Comparison of ENCODE assay signal across 8 mouse cellular contexts in the genomic region with DNA sequence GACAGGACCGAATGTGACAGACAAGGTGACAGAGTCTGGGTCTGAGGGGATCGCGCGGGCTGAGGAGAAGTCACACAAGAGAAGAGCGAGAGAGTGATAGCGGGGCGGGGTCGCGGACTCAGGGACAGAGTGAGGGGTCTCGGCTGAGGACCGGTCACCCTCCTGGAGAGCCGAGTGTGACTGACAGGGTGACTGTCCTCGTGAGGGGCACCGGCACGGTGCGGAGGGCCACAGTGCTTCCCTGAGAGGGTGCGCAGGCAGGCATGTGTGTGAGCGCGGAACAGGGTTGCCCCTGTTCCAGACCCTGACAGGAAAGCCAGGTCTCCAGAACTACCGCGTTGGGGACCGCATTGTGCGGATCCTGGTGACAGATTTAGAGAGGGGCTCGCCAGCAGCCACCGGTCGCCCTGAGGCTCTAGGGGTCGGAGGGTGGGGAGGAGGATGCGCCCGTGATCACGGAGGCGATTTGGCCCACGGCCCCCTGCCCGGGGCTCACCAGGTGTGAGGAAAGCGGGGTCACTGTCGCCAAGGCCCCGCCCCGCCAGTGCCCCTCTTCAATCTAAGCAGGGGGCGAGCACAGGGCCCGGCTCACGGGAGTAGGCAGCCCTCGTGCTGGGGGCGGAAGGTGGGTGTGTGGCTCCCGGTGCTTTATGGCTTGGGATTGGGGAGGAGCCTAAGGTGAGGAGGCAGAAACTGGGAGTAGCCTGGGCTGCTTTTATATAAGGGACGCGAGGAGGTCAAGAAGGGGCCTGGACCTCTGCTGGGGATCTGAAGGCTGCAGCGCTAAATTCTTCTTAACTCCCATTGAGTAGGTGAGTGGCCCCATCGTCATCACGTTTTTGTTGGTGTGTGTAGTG. TPM values are rescaled to one million over a fixed set of nuclear protein-coding genes. Genes with fewer than 3 reads are reported as not detected.
DNase-seq lines count a peak whose midpoint lies in the region; ATAC-seq and TF ChIP-seq lines count a peak whose summit lies in the region.

No protein-coding gene starts in this region.

- no peak for TF ChIP-seq POLR2A in liver, adult 2 months (IDR thresholded peaks at IDR 0.05; ENCODE audit: extremely low read depth, insufficient read depth, low read length)

- peaks cover 4% of the 10 kb centered on the region; the same call in 1 of the 2 replicates for H3K9me3 ChIP-seq in midbrain, embryonic 13.5 days
- H3K9me3 ChIP-seq in stomach, embryonic 16.5 days (replicated peaks; ENCODE audit: control insufficient read depth, low read length) = peaks cover 5% of the 10 kb centered on the region; the same call in 1 of the 2 replicates

- ATAC-seq in granulocyte monocyte progenitor cell, adult 5-6 weeks (replicated peaks; ENCODE audit: poor library complexity, severe bottlenecking) = peak; percentile 69
- ATAC-seq in midbrain, embryonic 13.5 days = peak; percentile 81
- peak; percentile 75; the same call in 1 of the 2 replicates for ATAC-seq in stomach, embryonic 16.5 days (ENCODE audit: insufficient read depth, low FRiP score)

- no peaks in the 10 kb centered on the region for H3K79me2 ChIP-seq in liver, adult 2 months (ENCODE audit: control insufficient read depth, insufficient read depth, low read length)

- H3K36me3 ChIP-seq in liver, adult 2 months (ENCODE audit: control insufficient read depth, insufficient read depth, low read length) = no peaks in the 10 kb centered on the region
- H3K36me3 ChIP-seq in midbrain, embryonic 13.5 days = no peaks in the 10 kb centered on the region
- no peaks in the 10 kb centered on the region for H3K36me3 ChIP-seq in stomach, embryonic 16.5 days (ENCODE audit: control insufficient read depth, insufficient read depth, low read length)

- H3K9ac ChIP-seq in liver, adult 2 months (ENCODE audit: low read depth, low read length) = peak overlapping the region; percentile 85
- peak overlapping the region; percentile 66 for H3K9ac ChIP-seq in midbrain, embryonic 13.5 days (replicated peaks)
- H3K9ac ChIP-seq in stomach, embryonic 16.5 days (ENCODE audit: low read length) = peak overlapping the region; percentile 86

- no peaks in the 10 kb centered on the region for H3K27me3 ChIP-seq in liver, adult 2 months (ENCODE audit: control insufficient read depth, insufficient read depth, low read length)
- peaks cover 37% of the 10 kb centered on the region for H3K27me3 ChIP-seq in midbrain, embryonic 13.5 days
- peaks cover 4% of the 10 kb centered on the region for H3K27me3 ChIP-seq in stomach, embryonic 16.5 days (ENCODE audit: control insufficient read depth, insufficient read depth, low read length)

- peak overlapping the region; percentile 68 for H3K4me3 ChIP-seq in liver, adult 2 months (ENCODE audit: insufficient read depth, low read depth, low read length)
- H3K4me3 ChIP-seq in midbrain, embryonic 13.5 days (replicated peaks) = peak overlapping the region; percentile 61
- peak overlapping the region; percentile 69 for H3K4me3 ChIP-seq in stomach, embryonic 16.5 days (replicated peaks; ENCODE audit: low read length)

- H3K4me2 ChIP-seq in midbrain, embryonic 13.5 days (replicated peaks) = peak overlapping the region; percentile 99
- peak overlapping the region; percentile 95 for H3K4me2 ChIP-seq in stomach, embryonic 16.5 days (ENCODE audit: low read depth, low read length)

- H3K27ac ChIP-seq in liver, adult 2 months (replicated peaks; ENCODE audit: insufficient read depth, low read depth, low read length) = no peak overlapping the region
- H3K27ac ChIP-seq in midbrain, embryonic 13.5 days = no peak overlapping the region
- peak overlapping the region; percentile 60 for H3K27ac ChIP-seq in stomach, embryonic 16.5 days (ENCODE audit: low read length)

- DNase-seq in adrenal gland, adult (ENCODE audit: inconsistent age in 2 of 2, low spot score in 1 of 2) = peak; percentile 17 to 65
- no peak for DNase-seq in adrenal gland, postnatal 4 days (ENCODE audit: low spot score in 2 of 2)
- peak; percentile 31 for DNase-seq in embryo, embryonic 10.5 days (ENCODE audit: low spot score)
- DNase-seq in induced T-regulatory cell, adult 2 months (ENCODE audit: low read depth) = peak; percentile 3
- no peak for DNase-seq in liver, adult 2 months (ENCODE audit: extremely low read depth, low read depth, low spot score)

- 5% methylated on average over 48 of the region's 48 CpGs for WGBS in liver, adult 2 months
- WGBS in midbrain, embryonic 13.5 days = under 1% methylated on average over 48 of the region's 48 CpGs
- 3% methylated on average over 48 of the region's 48 CpGs for WGBS in stomach, embryonic 16.5 days

- no peak for TF ChIP-seq CTCF in liver, adult 2 months (IDR thresholded peaks at IDR 0.05; ENCODE audit: low read depth, low read length)

- peaks cover 2% of the 10 kb centered on the region; the same call in 1 of the 2 replicates for H3K4me1 ChIP-seq in liver, adult 2 months (ENCODE audit: control insufficient read depth, insufficient read depth, low read length)
- H3K4me1 ChIP-seq in midbrain, embryonic 13.5 days (replicated peaks) = peaks cover 12% of the 10 kb centered on the region
- no peaks in the 10 kb centered on the region for H3K4me1 ChIP-seq in stomach, embryonic 16.5 days (ENCODE audit: control insufficient read depth, insufficient read depth, low read length)

RNA-seq across cellular contexts. Expression of gene Pparg, which starts 1.1 kb away (rescaled TPM):
- 10 to 100 TPM; 24.8 to 30.2 TPM for total RNA-seq in adrenal gland, postnatal 4 days (2021)
- 0.30 TPM in 1 of 2 replicates, not detected in the other for total RNA-seq in granulocyte monocyte progenitor cell, adult 5-6 weeks (2014; fragmentation: Nextera tagmentation)
- 0.98 and 3.4 TPM in 2 replicates for total RNA-seq in granulocyte monocyte progenitor cell, adult 5-6 weeks (2017)
- total RNA-seq in liver, adult 2 months (2014; rRNA removed) = 8.5 and 8.9 TPM in 2 replicates
- 4.5 and 6.2 TPM in 2 replicates for polyA plus RNA-seq in liver, adult 2 months (2012; rRNA removed)
- 0.18 and 0.22 TPM in 2 replicates for polyA plus RNA-seq in midbrain, embryonic 13.5 days (2015; fragmentation: Nextera tagmentation; extraction: Ambion mirVana)
- 18.2 and 22.2 TPM in 2 replicates for polyA plus RNA-seq in stomach, embryonic 16.5 days (2015; fragmentation: Nextera tagmentation; extraction: Ambion mirVana)

Comparison
In these comparisons a context has a peak if more than half of its experiments do, and no peak if none do; other contexts are left out.
1. DNase-seq: peak in adrenal gland, adult (2 of 2), embryo, embryonic 10.5 days (single experiment) and induced T-regulatory cell, adult 2 months (single experiment); none in adrenal gland, postnatal 4 days (0 of 2) and liver, adult 2 months (single experiment).
2. Peak in every context shown above with its lines, with median percentiles within 50 percentile points of each other: ATAC-seq, H3K4me3 ChIP-seq and H3K9ac ChIP-seq.